Mouse (Mus musculus): ENCODE measurements around the gene H2al1a. TPM values are rescaled to one million over a fixed set of nuclear protein-coding genes. Genes with fewer than 3 reads are reported as not detected.
"Not testable (repeated sequence)": the region's sequence is repeated elsewhere in the genome, so short reads cannot be mapped to it uniquely, and the experiment has no call there.

Gene H2al1a
- polyA plus RNA-seq (2016; fragmentation: Nextera tagmentation; extraction: Ambion mirVana) = not detected in 2 replicates

DNA sequence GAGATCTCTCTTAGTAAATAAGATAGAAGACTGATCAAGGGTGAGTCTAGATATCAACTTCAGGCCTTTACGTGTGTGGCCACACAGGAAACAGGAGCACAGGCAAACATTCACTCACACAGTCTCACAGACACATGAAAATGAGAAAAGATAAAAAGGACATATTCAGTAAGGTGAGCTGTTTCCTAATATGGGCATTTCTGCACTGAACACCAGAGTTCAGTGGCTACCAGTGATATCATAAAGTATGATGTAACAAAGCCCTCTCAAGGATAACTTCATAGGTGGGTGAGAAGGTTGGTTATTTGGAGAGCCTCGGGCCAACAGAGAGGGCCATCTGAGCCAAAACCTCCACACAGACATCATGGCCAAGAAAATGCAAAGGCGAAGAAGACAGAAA lies at the start of gene H2al1a:
H2al1a (plus strand) TSS at position 301 of the 400 bp plus-strand sequence.
- H3K27ac ChIP-seq; H3K4me3 ChIP-seq (replicated peaks); H3K4me1 ChIP-seq; H3K9me3 ChIP-seq; H3K36me3 ChIP-seq (replicated peaks); H3K4me2 ChIP-seq; H3K9ac ChIP-seq; ATAC-seq (ENCODE audit: low FRiP score); H3K27me3 ChIP-seq: not testable (repeated sequence)
- WGBS = no CpG with 5 or more reads among the region's 3 CpGs

DNA sequence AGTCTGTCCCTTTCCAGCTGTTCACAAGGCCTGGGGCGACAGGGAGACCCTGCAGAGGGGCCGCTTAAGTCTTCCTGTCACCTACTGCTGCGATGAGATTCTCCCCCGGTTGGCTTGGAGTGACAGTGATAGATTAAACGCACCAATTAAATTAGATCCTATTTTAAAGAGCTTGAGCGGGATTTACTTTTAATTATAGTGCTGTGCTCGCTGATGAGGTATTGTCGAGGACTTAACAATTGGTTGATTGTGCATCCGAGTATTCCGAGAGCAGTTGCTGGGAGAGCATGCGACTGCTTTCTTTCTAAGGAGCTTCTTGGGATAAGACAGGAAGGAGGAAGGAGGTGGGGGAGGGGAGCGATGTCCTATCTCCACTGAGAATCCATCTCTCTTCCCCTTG lies 48.9 kb upstream of the H2al1a start:
- no peaks in the 10 kb centered on the region for H3K36me3 ChIP-seq (replicated peaks)
- no peak overlapping the region for H3K4me2 ChIP-seq
- no peak for ATAC-seq (ENCODE audit: low FRiP score)
- no peaks in the 10 kb centered on the region for H3K9me3 ChIP-seq
- H3K27me3 ChIP-seq = 0 out of 2 replicates have a peak, but pooled peaks cover 6% of the 10 kb centered on the region
- WGBS = 22% methylated on average over 12 of the region's 12 CpGs
- no peak overlapping the region for H3K27ac ChIP-seq
- H3K9ac ChIP-seq = no peak overlapping the region
- H3K4me1 ChIP-seq = peaks cover 4% of the 10 kb centered on the region; the same call in 1 of the 2 replicates
- no peak overlapping the region for H3K4me3 ChIP-seq (replicated peaks)

DNA sequence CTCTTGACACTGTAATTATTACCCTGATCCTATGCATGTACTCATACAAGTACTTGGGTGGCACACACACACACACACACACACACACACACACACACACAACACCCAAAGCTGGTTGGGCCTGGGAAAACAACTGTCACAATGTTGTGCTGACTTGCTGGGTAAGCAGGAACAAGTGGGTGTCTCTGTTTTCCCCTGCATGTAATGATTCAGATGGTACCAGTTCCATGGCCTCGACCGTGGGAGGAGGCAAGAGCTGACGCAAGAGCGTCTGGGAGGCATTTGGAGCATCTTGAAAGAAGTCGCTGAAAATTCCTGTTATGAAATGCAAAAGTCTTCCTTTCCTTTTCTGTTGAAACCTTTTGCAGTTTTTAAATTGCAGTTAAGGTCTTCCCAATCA lies 45.0 kb upstream of the H2al1a start:
- Histone ChIP-seq H3K9me3 (no peaks in the 10 kb centered on the region), H3K27ac (no peak overlapping the region), H3K4me2 (no peak overlapping the region), H3K4me1 (peaks cover 9% of the 10 kb centered on the region; the same call in 1 of the 2 replicates), H3K4me3 (replicated peaks) (no peak overlapping the region), H3K36me3 (replicated peaks) (no peaks in the 10 kb centered on the region), H3K9ac (no peak overlapping the region), H3K27me3 (peaks cover 19% of the 10 kb centered on the region; the same call in 1 of the 2 replicates)
- ATAC-seq (ENCODE audit: low FRiP score) = no peak
- 77% methylated on average over 5 of the region's 5 CpGs for WGBS

DNA sequence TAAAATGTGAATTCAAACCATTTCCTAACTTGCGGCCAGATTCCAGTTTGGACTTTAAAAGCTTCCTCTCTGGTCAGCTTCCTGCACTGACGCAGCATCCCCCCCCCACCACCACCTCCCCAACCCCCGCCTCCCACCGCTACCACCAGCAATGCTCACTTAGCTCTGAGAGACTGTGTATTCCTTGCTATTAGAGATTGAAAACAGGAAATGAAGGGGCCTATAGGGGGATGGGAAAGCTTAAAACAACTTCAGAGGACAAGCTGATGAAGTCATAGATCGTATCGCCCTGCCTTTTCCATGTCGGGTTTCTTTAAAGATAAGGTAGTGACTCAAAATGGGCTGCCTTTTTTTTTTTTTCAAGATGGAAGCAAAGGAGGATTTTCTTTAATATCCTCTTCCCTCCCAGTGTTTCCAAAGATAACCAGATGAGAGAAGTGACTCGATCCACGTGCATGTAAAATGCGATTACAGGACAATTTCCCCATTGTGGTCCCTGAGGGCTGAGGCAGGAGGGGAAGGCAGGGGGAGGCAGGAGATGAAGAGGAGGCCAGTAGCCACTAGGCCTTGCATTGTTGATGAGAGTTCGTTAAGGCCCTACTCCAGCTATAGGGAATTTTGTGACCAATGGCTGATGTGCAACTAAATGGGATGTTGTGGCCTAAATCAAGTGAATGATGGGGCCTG lies 44.4 kb upstream of the H2al1a start:
- Histone ChIP-seq H3K27me3 (peaks cover 19% of the 10 kb centered on the region; the same call in 1 of the 2 replicates), H3K9me3 (no peaks in the 10 kb centered on the region), H3K4me3 (replicated peaks) (no peak overlapping the region), H3K4me2 (no peak overlapping the region), H3K36me3 (replicated peaks) (no peaks in the 10 kb centered on the region), H3K4me1 (peaks cover 9% of the 10 kb centered on the region; the same call in 1 of the 2 replicates), H3K9ac (no peak overlapping the region), H3K27ac (no peak overlapping the region)
- 52% methylated on average over 11 of the region's 11 CpGs for WGBS
- ATAC-seq (ENCODE audit: low FRiP score) = no peak

DNA sequence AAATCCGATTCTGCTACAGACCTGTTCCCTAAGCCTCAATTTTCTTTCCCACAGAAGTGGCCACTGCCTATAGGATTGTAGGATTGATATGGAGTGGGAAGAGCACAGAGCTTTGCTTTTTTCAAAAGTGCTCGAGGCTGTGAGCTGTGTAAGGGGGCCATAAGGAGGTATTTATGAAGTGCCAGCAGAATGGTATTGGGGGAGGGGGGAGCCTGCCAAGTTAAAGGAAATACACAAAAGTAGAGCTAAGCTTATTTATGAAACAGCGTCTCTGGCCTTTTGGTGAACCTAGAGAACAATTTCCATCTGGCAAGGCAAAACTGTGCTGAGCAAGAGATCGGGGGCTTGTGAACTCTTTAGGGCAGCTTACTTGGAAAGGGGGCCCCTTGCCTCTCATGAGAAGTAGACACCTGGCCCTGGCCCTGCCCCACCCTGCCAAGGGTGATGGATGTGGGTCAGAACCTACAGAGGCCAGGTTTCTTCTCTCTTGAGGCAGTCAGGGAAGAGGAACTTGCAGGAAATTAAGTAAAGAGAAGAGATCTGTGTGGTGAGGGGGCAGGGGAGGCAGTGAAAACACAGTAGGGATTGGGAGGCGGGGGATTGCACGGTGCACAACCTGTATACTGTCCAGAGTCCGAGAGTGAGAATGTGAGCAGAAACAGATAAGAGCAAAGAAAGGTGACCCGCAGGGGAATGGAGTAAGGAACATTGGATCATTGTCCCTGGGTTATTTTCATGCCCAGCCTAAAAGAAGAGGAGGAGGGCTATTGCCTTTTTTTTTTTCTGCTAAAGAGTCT lies 43.3 kb upstream of the H2al1a start:
- no peak overlapping the region for H3K4me3 ChIP-seq (replicated peaks)
- no peaks in the 10 kb centered on the region for H3K9me3 ChIP-seq
- H3K36me3 ChIP-seq (replicated peaks) = no peaks in the 10 kb centered on the region
- H3K4me1 ChIP-seq = peaks cover 9% of the 10 kb centered on the region; the same call in 1 of the 2 replicates
- no peak for ATAC-seq (ENCODE audit: low FRiP score)
- WGBS = 65% methylated on average over 8 of the region's 8 CpGs
- no peak overlapping the region for H3K9ac ChIP-seq
- H3K27me3 ChIP-seq = peaks cover 19% of the 10 kb centered on the region
- H3K4me2 ChIP-seq = no peak overlapping the region
- H3K27ac ChIP-seq = no peak overlapping the region

DNA sequence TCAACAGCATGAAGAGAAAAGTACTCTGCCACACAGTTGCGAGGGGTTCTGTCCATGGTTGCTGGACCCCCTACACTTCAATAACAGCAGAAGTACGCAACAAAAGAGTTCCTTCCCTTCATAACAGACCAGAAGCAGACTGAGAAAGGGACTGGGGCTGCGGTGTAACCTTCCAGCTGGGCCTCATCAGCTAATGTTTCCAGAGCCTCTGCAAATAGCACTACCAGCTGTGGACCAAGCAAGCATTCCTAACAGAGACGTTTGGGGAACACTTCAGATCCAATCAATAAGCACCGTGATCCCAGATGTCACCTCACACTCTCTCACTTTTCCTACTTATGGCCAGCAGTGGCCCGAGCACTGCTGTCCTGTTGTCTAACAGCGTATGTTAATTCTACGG lies 34.1 kb upstream of the H2al1a start:
- no peaks in the 10 kb centered on the region for H3K36me3 ChIP-seq (replicated peaks)
- H3K4me1 ChIP-seq = no peaks in the 10 kb centered on the region
- peaks cover 8% of the 10 kb centered on the region; the same call in 1 of the 2 replicates for H3K27me3 ChIP-seq
- H3K9me3 ChIP-seq = no peaks in the 10 kb centered on the region
- WGBS = 86% methylated on average over 8 of the region's 8 CpGs
- H3K9ac ChIP-seq = no peak overlapping the region
- ATAC-seq (ENCODE audit: low FRiP score) = no peak
- H3K4me3 ChIP-seq (replicated peaks) = no peak overlapping the region
- H3K4me2 ChIP-seq = no peak overlapping the region
- H3K27ac ChIP-seq = no peak overlapping the region

DNA sequence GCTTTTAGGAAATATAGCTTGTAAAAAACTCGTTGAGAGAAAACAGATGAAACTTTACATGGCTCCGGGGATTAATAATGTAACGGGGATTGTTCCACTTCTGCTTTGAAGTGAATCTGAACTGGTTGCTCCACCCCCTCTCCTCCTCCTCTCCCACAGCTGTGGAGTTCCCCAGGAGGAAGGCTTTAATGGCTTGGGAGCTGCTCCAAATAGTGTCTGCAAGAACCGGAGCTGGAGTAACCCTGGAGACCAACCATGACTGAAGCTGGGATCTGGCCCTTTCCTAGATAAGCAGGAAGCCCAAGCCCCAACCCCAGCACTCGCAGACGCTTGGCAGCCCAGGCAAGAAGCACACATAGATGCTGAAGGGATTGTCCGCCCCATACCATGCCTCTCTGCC lies 31.3 kb upstream of the H2al1a start:
- no peak for ATAC-seq (ENCODE audit: low FRiP score)
- no peaks in the 10 kb centered on the region for H3K4me1 ChIP-seq
- whole genome bisulfite sequencing = 75% methylated on average over 7 of the region's 7 CpGs
- no peaks in the 10 kb centered on the region for H3K9me3 ChIP-seq
- H3K4me3 ChIP-seq (replicated peaks) = no peak overlapping the region
- H3K4me2 ChIP-seq = no peak overlapping the region
- no peak overlapping the region for H3K9ac ChIP-seq
- no peaks in the 10 kb centered on the region for H3K36me3 ChIP-seq (replicated peaks)
- no peak overlapping the region for H3K27ac ChIP-seq
- 0 out of 2 replicates have a peak, but pooled peaks cover 12% of the 10 kb centered on the region for H3K27me3 ChIP-seq

DNA sequence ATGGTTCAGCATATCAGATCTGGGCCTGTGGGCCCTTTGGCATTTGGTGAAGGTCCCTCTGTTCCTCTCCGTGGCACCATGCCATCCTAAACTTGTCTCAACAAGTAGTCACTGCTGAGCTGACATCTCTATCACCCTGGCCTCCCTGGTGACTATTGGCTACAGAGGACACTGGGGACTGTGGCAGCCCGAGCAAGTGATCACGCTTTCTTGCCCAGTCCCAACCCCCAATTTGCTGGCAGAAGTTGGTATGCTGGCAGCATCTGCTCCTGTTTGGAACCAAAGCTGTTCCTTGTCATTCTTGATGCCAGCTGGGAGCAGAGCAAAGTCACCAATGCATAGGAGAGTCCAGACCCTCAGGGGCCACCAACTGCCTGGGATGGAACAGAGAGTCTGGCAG lies 30.0 kb upstream of the H2al1a start:
- Histone ChIP-seq H3K9me3 (no peaks in the 10 kb centered on the region), H3K27ac (no peak overlapping the region), H3K4me3 (replicated peaks) (no peak overlapping the region), H3K27me3 (0 out of 2 replicates have a peak, but pooled peaks cover 16% of the 10 kb centered on the region), H3K9ac (no peak overlapping the region), H3K36me3 (replicated peaks) (no peaks in the 10 kb centered on the region), H3K4me1 (no peaks in the 10 kb centered on the region), H3K4me2 (no peak overlapping the region)
- WGBS = 79% methylated on average over 3 of the region's 3 CpGs
- no peak for ATAC-seq (ENCODE audit: low FRiP score)

DNA sequence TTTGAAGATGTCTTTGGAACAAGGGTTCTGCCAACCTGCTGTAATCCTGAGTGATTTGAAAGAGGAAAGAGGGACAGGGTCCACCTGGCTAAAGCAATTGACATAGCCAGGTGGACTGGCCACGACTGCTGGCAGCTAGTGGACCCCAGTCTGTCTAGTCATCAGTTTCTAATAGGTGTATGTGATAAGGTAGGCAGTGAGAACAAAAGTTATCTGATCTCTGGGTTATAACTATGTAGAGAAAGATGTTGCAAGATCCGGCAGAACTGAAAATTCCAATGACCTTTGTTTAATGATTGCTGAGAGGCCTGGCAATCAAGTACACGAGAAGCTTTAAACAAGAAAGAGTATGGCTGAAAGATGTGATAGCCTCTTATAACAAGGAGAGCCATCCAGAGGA lies 25.9 kb upstream of the H2al1a start:
- H3K4me1 ChIP-seq = no peaks in the 10 kb centered on the region
- WGBS = 85% methylated on average over 3 of the region's 3 CpGs
- H3K27ac ChIP-seq = no peak overlapping the region

DNA sequence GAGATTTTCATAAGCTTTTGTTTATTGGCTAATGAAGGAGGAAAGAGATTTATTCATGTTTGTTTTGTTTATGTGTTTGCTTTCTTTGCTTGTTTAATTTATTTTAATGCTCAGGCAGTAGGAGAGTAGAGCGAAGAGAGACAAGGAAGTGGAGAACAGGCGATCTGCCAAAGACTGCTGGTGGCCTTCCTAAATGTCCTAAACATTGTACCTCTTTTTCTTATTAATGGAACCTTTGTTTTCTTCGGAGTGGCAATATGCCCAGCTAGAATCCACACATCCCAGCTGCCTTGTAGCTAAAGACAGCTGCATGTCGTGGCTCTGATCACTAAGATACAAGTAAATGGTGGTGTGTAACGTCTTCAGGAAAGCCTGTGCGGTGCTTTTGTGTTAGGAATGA lies 22.0 kb upstream of the H2al1a start:
- WGBS = 86% methylated on average over 6 of the region's 6 CpGs

More for the DNA sequence above, 25.9 kb upstream of the H2al1a start:
- H3K4me2 ChIP-seq = no peak overlapping the region
- H3K9me3 ChIP-seq = no peaks in the 10 kb centered on the region
- no peak for ATAC-seq (ENCODE audit: low FRiP score)
- no peak overlapping the region for H3K9ac ChIP-seq
- H3K27me3 ChIP-seq = 0 out of 2 replicates have a peak, but pooled peaks cover 8% of the 10 kb centered on the region
- no peak overlapping the region for H3K4me3 ChIP-seq (replicated peaks)
- no peaks in the 10 kb centered on the region for H3K36me3 ChIP-seq (replicated peaks)

DNA sequence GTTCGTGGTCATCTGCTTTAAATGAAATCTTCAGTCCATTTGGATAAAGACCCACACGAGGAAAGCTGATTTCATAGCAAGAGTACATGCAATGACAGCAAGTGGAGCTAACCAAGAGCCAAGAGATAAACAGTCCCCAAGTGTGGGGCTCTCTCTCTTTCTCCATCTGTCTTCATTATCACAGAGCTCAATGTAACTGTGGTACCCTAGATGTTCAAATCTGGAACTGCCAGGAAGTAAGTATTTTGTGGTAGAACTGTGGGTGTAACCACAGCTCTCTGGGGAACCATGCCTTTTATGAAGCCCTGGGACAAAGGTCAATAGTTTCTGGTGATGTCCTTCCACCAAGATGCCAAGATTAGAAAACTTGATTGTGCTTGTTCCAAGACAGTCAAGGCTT lies 18.3 kb upstream of the H2al1a start:
- Histone ChIP-seq H3K9me3 (no peaks in the 10 kb centered on the region), H3K36me3 (replicated peaks) (no peaks in the 10 kb centered on the region), H3K9ac (no peak overlapping the region), H3K4me1 (no peaks in the 10 kb centered on the region), H3K27me3 (peaks cover 4% of the 10 kb centered on the region; the same call in 1 of the 2 replicates), H3K27ac (no peak overlapping the region), H3K4me2 (no peak overlapping the region), H3K4me3 (replicated peaks) (no peak overlapping the region)
- no peak for ATAC-seq (ENCODE audit: low FRiP score)
- WGBS = 68% methylated on average over 2 of the region's 2 CpGs

More for the DNA sequence above, 22.0 kb upstream of the H2al1a start:
- H3K27ac ChIP-seq = no peak overlapping the region
- peaks cover 12% of the 10 kb centered on the region; the same call in 1 of the 2 replicates for H3K27me3 ChIP-seq
- no peak overlapping the region for H3K4me3 ChIP-seq (replicated peaks)
- ATAC-seq (ENCODE audit: low FRiP score) = no peak
- H3K9me3 ChIP-seq = no peaks in the 10 kb centered on the region
- H3K4me1 ChIP-seq = no peaks in the 10 kb centered on the region
- no peaks in the 10 kb centered on the region for H3K36me3 ChIP-seq (replicated peaks)
- no peak overlapping the region for H3K9ac ChIP-seq
- H3K4me2 ChIP-seq = no peak overlapping the region

DNA sequence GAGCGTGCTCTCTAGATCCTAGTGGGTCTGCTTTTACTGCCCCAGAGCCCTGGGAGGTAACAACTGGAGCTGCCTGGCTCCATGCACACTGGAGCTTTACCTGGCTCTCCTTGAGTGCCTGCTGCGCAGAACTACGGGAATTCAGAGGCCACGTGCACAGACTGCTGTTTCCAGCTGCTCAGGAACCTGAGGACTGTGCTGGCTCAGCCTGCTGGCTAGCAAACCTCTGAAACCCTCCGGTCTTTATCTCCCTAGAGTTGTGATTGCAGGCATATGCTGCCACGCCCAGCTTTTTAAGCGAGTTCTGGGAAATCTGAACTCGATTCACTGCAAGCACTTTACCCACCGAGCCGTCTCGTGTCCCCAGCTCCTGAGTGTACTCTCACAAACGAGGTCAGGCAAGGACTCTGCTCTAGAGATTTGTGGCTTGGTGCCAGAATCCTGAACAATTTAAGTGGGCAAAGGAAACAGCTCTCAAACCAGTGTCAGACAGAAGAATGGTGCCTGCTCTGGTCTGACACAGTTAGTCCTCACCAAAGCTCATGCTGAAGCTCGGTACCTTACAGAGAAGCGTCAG lies 10.7 kb upstream of the H2al1a start:
- WGBS = 79% methylated on average over 14 of the region's 14 CpGs
- H3K36me3 ChIP-seq (replicated peaks) = no peaks in the 10 kb centered on the region
- no peak overlapping the region for H3K9ac ChIP-seq
- no peaks in the 10 kb centered on the region for H3K4me1 ChIP-seq
- H3K9me3 ChIP-seq = no peaks in the 10 kb centered on the region
- H3K4me2 ChIP-seq = no peak overlapping the region
- H3K27ac ChIP-seq = no peak overlapping the region
- H3K27me3 ChIP-seq = peaks cover 7% of the 10 kb centered on the region; the same call in 1 of the 2 replicates
- H3K4me3 ChIP-seq (replicated peaks) = no peak overlapping the region
- no peak for ATAC-seq (ENCODE audit: low FRiP score)

Data from forebrain, embryonic 12.5 days (tissue).